Mouse (Mus musculus) MEL (cell line): Measurements from ENCODE around the gene Rab26. TPM values are rescaled to one million over a fixed set of nuclear protein-coding genes. Genes with fewer than 3 reads are reported as not detected.
A peak's percentile ranks its signal among the peaks of the same experiment; 100 is the strongest.

Source experiments
- DNase-seq: peaks from one replicate; pipeline ENCODE4 v3.0.0; 2011; ENCODE audit warnings: low read depth, low spot score
- H3K27ac ChIP-seq: 2 replicates; pipeline ENCODE4 v1.5.1; 2012; ENCODE audit warnings: low read depth, mild to moderate bottlenecking, control low read depth, low read length, moderate library complexity; ENCODE audit not compliant: control insufficient read depth
- H3K27me3 ChIP-seq, 2 experiments: fragments of 150-350 bp in 1 of 2; sonication (generic) in 1 of 2; 2 replicates each; pipeline ENCODE4 v1.6.1; 2012; ENCODE audit warnings: low read length in 2 of 2, mild to moderate bottlenecking in 2 of 2, improper control_type of control experiment in 1 of 2, moderate library complexity in 1 of 2; ENCODE audit not compliant: insufficient read depth in 2 of 2, control insufficient read depth in 1 of 2
- H3K36me3 ChIP-seq, 2 experiments: 2 replicates each; pipeline ENCODE4 v1.6.1; 2012 to 2014; ENCODE audit warnings: low read length in 2 of 2, improper control_type of control experiment in 1 of 2, inconsistent platforms in 1 of 2, mild to moderate bottlenecking in 1 of 2; ENCODE audit not compliant: insufficient read depth in 2 of 2, control insufficient read depth in 1 of 2
- H3K4me1 ChIP-seq, 2 experiments: fragments of 150-350 bp in 1 of 2; sonication (generic) in 1 of 2; 2 replicates each; pipeline ENCODE4 v1.6.1; 2012; ENCODE audit warnings: low read length in 2 of 2, improper control_type of control experiment in 1 of 2, mild to moderate bottlenecking in 1 of 2; ENCODE audit not compliant: insufficient read depth in 2 of 2, control insufficient read depth in 1 of 2
- H3K4me3 ChIP-seq, 2 experiments: fragments of 150-350 bp in 1 of 2; sonication (generic) in 1 of 2; 2 replicates each; pipeline ENCODE4 v1.5.1; 2012; ENCODE audit warnings: low read depth in 2 of 2, low read length in 2 of 2, mild to moderate bottlenecking in 2 of 2, moderate library complexity in 2 of 2, control low read depth in 1 of 2, improper control_type of control experiment in 1 of 2; ENCODE audit not compliant: control insufficient read depth in 1 of 2, insufficient read depth in 1 of 2
- H3K79me2 ChIP-seq: 2 replicates; pipeline ENCODE4 v1.6.1; 2012; ENCODE audit warnings: mild to moderate bottlenecking, low read length, moderate library complexity; ENCODE audit not compliant: control insufficient read depth, poor library complexity, insufficient read depth
- H3K9ac ChIP-seq: 2 replicates; pipeline ENCODE4 v1.6.1; 2012; ENCODE audit warnings: low read depth, mild to moderate bottlenecking, control low read depth, low read length, moderate library complexity; ENCODE audit not compliant: control insufficient read depth, poor library complexity, severe bottlenecking
- H3K9me3 ChIP-seq: fragments of 150-350 bp; sonication (generic); replicated peaks from 2 replicates; pipeline ENCODE4 v1.6.1; 2012; ENCODE audit warnings: mild to moderate bottlenecking, low read length, improper control_type of control experiment, moderate library complexity; ENCODE audit not compliant: insufficient read depth
- BHLHE40 ChIP-seq: IDR thresholded peaks from 2 replicates; pipeline ENCODE4 v1.6.1; 2012; ENCODE audit warnings: low read depth, mild to moderate bottlenecking, inconsistent platforms, low read length, improper control_type of control experiment, borderline replicate concordance
- CHD1 ChIP-seq: IDR thresholded peaks from 2 replicates; pipeline ENCODE4 v1.6.1; 2012; ENCODE audit warnings: low read depth, mild to moderate bottlenecking, inconsistent platforms, low read length, improper control_type of control experiment
- CTCF ChIP-seq, 3 experiments: IDR thresholded peaks in 2 of 3; conservative IDR thresholded peaks in 1 of 3; 2 replicates each; pipeline ENCODE4 v1.5.1; 2011 to 2012; ENCODE audit warnings: low read length in 3 of 3, low read depth in 2 of 3, mild to moderate bottlenecking in 2 of 3, improper control_type of control experiment in 1 of 3, inconsistent platforms in 1 of 3, mixed read lengths in 1 of 3, moderate library complexity in 1 of 3; ENCODE audit not compliant: control insufficient read depth in 1 of 3, insufficient read depth in 1 of 3, poor library complexity in 1 of 3, severe bottlenecking in 1 of 3
- EP300 ChIP-seq, 2 experiments: IDR thresholded peaks; 2 replicates each; pipeline ENCODE4 v1.6.1; 2011; ENCODE audit warnings: improper control_type of control experiment in 2 of 2, low read length in 2 of 2, low read depth in 1 of 2, mild to moderate bottlenecking in 1 of 2
- ETS1 ChIP-seq: IDR thresholded peaks from 2 replicates; pipeline ENCODE4 v1.6.1; 2012; ENCODE audit warnings: low read depth, mild to moderate bottlenecking, inconsistent platforms, low read length, improper control_type of control experiment, moderate library complexity
- GATA1 ChIP-seq: IDR thresholded peaks from 2 replicates; pipeline ENCODE4 v1.6.1; 2011; ENCODE audit warnings: low read depth, low read length, improper control_type of control experiment
- JUND ChIP-seq: IDR thresholded peaks from 2 replicates; pipeline ENCODE4 v1.6.1; 2011; ENCODE audit warnings: low read depth, mild to moderate bottlenecking, improper control_type of control experiment, low read length
- MAX ChIP-seq: IDR thresholded peaks from 2 replicates; pipeline ENCODE4 v1.6.1; 2011; ENCODE audit warnings: low read length, improper control_type of control experiment
- MEF2A ChIP-seq: IDR thresholded peaks from 2 replicates; pipeline ENCODE4 v1.6.1; 2014; ENCODE audit warnings: low read depth, mild to moderate bottlenecking, inconsistent platforms, low read length, improper control_type of control experiment; ENCODE audit not compliant: poor library complexity, insufficient replicate concordance, severe bottlenecking; ENCODE audit errors: extremely low read depth
- MXI1 ChIP-seq: IDR thresholded peaks from 2 replicates; pipeline ENCODE4 v1.6.1; 2011; ENCODE audit warnings: mild to moderate bottlenecking, low read depth, low read length, improper control_type of control experiment
- MYB ChIP-seq: IDR thresholded peaks from 2 replicates; pipeline ENCODE4 v1.6.1; 2011; ENCODE audit warnings: mild to moderate bottlenecking, low read depth, low read length, improper control_type of control experiment
- POLR2A ChIP-seq, 2 experiments: IDR thresholded peaks; 2 replicates each; pipeline ENCODE4 v1.6.1; 2011 to 2012; ENCODE audit warnings: low read length in 2 of 2, mild to moderate bottlenecking in 2 of 2, control low read depth in 1 of 2, improper control_type of control experiment in 1 of 2, low read depth in 1 of 2, moderate library complexity in 1 of 2; ENCODE audit not compliant: control insufficient read depth in 1 of 2, insufficient read depth in 1 of 2, poor library complexity in 1 of 2
- POLR2AphosphoS2 ChIP-seq: IDR thresholded peaks from 2 replicates; pipeline ENCODE4 v1.6.1; 2011; ENCODE audit warnings: low read length, improper control_type of control experiment
- RCOR1 ChIP-seq: IDR thresholded peaks from 2 replicates; pipeline ENCODE4 v1.6.1; 2012; ENCODE audit warnings: low read depth, mild to moderate bottlenecking, inconsistent platforms, low read length, improper control_type of control experiment
- SIN3A ChIP-seq: IDR thresholded peaks from 2 replicates; pipeline ENCODE4 v1.6.1; 2012; ENCODE audit warnings: low read length, improper control_type of control experiment, inconsistent platforms
- TBP ChIP-seq: IDR thresholded peaks from 2 replicates; pipeline ENCODE4 v1.8.0; 2011; ENCODE audit warnings: low read depth, low read length, improper control_type of control experiment
- TCF12 ChIP-seq: IDR thresholded peaks from 2 replicates; pipeline ENCODE4 v1.6.1; 2014; ENCODE audit warnings: low read depth, mild to moderate bottlenecking, inconsistent platforms, low read length, improper control_type of control experiment, moderate library complexity
- ZC3H11A ChIP-seq: IDR thresholded peaks from 2 replicates; pipeline ENCODE4 v1.6.1; 2012; ENCODE audit warnings: low read depth, mild to moderate bottlenecking, inconsistent platforms, low read length, improper control_type of control experiment
- ZKSCAN1 ChIP-seq: IDR thresholded peaks from 2 replicates; pipeline ENCODE4 v1.6.1; 2012; ENCODE audit warnings: low read depth, mild to moderate bottlenecking, inconsistent platforms, low read length, improper control_type of control experiment, moderate library complexity
- polyA plus RNA-seq, 2 experiments: library from polyadenylated mRNA; stranded (reverse) in 1 of 2; unstranded in 1 of 2; fragments of >175 nt in 1 of 2; fragments of >200 nt in 1 of 2; gene quantifications; 2 replicates each; pipeline versions ENCODE4 v1.2.1 to v1.2.4; 2012; ENCODE audit warnings: low replicate concordance in 2 of 2, low read depth in 1 of 2; ENCODE audit not compliant: insufficient read length in 2 of 2, insufficient read depth in 1 of 2, missing spikeins in 1 of 2
- total RNA-seq: library from RNA; depleted of rRNA; stranded (reverse); fragments of 300-350 nt; gene quantifications from 2 replicates; pipeline ENCODE4 v1.2.3, GENCODE M21; 2012

Rab26 gene
- total and polyA plus RNA-seq, 3 experiments, result 0.89 to 1.1 TPM; not detected in 1

DNA sequence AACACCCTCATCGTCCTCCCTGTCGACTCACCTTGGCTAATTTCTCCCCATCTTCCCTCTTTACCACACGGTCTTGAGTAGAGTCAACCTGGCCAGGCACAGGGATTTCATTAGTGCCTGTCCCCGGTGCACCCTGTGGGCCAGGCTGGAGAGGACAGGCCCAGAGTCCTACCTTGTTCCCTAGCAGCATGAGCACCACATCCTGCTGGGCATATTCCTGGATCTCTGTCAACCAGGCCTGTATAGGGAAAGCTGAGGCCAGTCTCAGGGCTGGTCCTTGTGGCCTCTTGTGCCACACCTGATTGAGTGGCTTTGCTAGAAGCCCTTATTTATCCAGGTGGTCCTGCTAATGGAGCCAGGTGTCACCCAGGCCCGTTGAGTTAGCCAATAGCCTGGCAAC lies 4.1 kb downstream of the Rab26 start (continued):
- TF ChIP-seq EP300 (IDR thresholded peaks at IDR 0.05; ENCODE audit: low read depth in 1 of 2, low read length in 2 of 2) (no peak), ZC3H11A (no peak)

DNA sequence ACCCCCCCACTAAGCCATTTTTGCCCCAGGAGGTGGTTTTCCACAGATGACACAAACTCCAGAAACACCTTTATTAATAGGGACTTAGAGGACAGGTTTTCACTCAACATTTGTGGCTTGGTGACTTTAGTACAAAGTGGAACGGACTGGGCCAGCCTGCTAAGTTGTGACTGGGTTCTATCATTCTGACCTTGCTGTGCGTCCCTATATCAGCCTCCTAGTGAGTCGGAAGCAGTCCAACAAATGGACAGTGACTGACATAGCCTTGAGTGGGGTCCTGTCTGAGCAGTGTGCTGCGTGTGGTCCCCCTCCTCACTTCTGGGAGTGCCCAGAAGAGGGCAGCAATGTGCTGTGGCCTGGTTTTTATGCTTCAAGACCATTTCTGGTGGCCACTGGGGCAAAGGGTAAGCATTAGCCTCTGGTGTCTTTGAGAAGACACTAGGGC lies 5.0 kb downstream of the Rab26 start:
- H3K9me3 ChIP-seq, result no peaks in the 10 kb centered on the region
- H3K4me1 ChIP-seq, result peaks cover 0 to 8% of the 10 kb centered on the region in 2 experiments; a peak in 1 of 4 replicates
- peak overlapping the region; percentile 54 to 71 for H3K4me3 ChIP-seq
- peaks cover 44% of the 10 kb centered on the region for H3K79me2 ChIP-seq
- no peaks in the 10 kb centered on the region for H3K27me3 ChIP-seq
- H3K27ac ChIP-seq, result peak overlapping the region; percentile 81
- H3K9ac ChIP-seq, result peak overlapping the region; percentile 76
- peak; percentile 72 for DNase-seq
- H3K36me3 ChIP-seq, result peaks cover 0 to 10% of the 10 kb centered on the region in 2 experiments; a peak in 3 of 4 replicates
- no peak for TF ChIP-seq SIN3A
- peak; percentile 16; the same call in 1 of the 2 replicates for TF ChIP-seq POLR2AphosphoS2
- peak in 1 of 2 experiments; percentile 49; a peak in 2 of 4 replicates for TF ChIP-seq POLR2A (IDR thresholded peaks at IDR 0.05; ENCODE audit: control insufficient read depth in 1 of 2, insufficient read depth in 1 of 2, low read depth in 1 of 2, low read length in 2 of 2, poor library complexity in 1 of 2)
- TF ChIP-seq CTCF (IDR thresholded peaks at IDR 0.05 in 2 of 3, conservative IDR thresholded peaks at IDR 0.05 in 1 of 3; ENCODE audit: control insufficient read depth in 1 of 3, insufficient read depth in 1 of 3, low read depth in 2 of 3, low read length in 3 of 3, poor library complexity in 1 of 3, severe bottlenecking in 1 of 3), result peak; percentile 32 to 57 (median 42)

DNA sequence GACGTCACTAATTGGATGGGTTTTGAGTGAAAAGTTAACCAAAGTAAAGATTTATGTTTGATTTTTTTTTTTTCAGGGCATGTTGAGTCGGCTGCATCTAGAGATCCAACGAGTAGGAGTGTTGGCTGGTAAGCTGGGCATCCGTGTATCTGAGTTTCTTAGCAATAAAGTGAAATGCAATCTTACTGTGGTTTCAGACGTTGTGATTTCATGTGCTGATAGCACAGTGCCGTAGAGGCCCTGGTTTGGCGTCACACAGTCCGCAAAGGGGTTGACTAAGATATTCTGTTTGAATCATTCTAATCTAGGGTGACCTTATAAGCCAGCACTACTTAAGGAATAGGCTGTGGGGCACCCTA lies 5.5 kb downstream of the Rab26 start:
- peaks cover 0 to 10% of the 10 kb centered on the region in 2 experiments; a peak in 3 of 4 replicates for H3K36me3 ChIP-seq

More for the DNA sequence above, 5.5 kb downstream of the Rab26 start:
- peak; percentile 58 for DNase-seq
- Histone ChIP-seq H3K4me3 (peak overlapping the region; percentile 54 to 71), H3K4me1 (peaks cover 0 to 8% of the 10 kb centered on the region in 2 experiments; a peak in 1 of 4 replicates), H3K79me2 (peaks cover 44% of the 10 kb centered on the region), H3K27me3 (no peaks in the 10 kb centered on the region), H3K9ac (peak overlapping the region; percentile 76), H3K27ac (peak overlapping the region; percentile 81), H3K9me3 (no peaks in the 10 kb centered on the region)
- no peak; the same call in 1 of the 2 replicates for TF ChIP-seq MYB
- TF ChIP-seq POLR2A (IDR thresholded peaks at IDR 0.05; ENCODE audit: control insufficient read depth in 1 of 2, insufficient read depth in 1 of 2, low read depth in 1 of 2, low read length in 2 of 2, poor library complexity in 1 of 2), result peak; percentile 30 to 32; a peak in 1 of 4 replicates
- no peak for TF ChIP-seq ZKSCAN1
- no peak for TF ChIP-seq MAX
- TF ChIP-seq RCOR1, result peak; percentile 49
- TF ChIP-seq MXI1, result peak; percentile 7; the same call in 1 of the 2 replicates
- TF ChIP-seq TBP, result no peak
- 0 out of 2 replicates have a peak, but pooled peaks have one; percentile 2 for TF ChIP-seq POLR2AphosphoS2
- TF ChIP-seq MEF2A, result no peak
- no peak for TF ChIP-seq ETS1
- TF ChIP-seq CTCF (IDR thresholded peaks at IDR 0.05 in 2 of 3, conservative IDR thresholded peaks at IDR 0.05 in 1 of 3; ENCODE audit: control insufficient read depth in 1 of 3, insufficient read depth in 1 of 3, low read depth in 2 of 3, low read length in 3 of 3, poor library complexity in 1 of 3, severe bottlenecking in 1 of 3), result no peak
- no peak for TF ChIP-seq TCF12
- TF ChIP-seq JUND, result no peak
- no peak for TF ChIP-seq BHLHE40
- peak; percentile 86; the same call in 1 of the 2 replicates for TF ChIP-seq CHD1
- peak; percentile 43; the same call in 1 of the 2 replicates for TF ChIP-seq GATA1
- TF ChIP-seq SIN3A, result no peak; the same call in 1 of the 2 replicates
